Mouse (Mus musculus): Measurements from ENCODE around the gene Olfr743. TPM values are rescaled to one million over a fixed set of nuclear protein-coding genes. Genes with fewer than 3 reads are reported as not detected.
"Not testable (repeated sequence)": the region's sequence is repeated elsewhere in the genome, so short reads cannot be mapped to it uniquely, and the experiment has no call there.

Gene Olfr743
- not detected in 2 replicates for polyA plus RNA-seq (2012; rRNA removed)
- not detected in 2 replicates for polyA plus RNA-seq (2014; fragmentation: Nextera tagmentation; extraction: Ambion mirVana)

DNA sequence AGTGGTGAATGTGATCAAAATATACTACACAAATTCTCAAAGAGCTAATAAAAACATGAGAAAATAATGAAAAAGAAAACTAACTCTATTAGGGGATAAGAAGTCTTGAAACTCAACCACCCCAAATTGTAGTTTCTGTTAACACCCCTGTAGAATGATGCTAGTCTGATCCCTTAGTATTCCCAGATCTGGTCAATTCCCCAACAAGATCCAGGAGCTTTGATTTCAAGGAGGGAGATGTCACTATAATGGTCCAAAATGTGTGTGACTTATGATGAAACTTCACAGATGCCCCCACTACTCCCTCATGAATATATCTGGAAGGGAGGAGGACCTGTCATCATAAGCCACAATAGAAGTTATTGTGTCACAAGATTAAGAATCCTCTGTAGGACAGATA lies at the start of gene Olfr743:
Gene Olfr743 (plus strand): TSS at position 301 of the 400 bp plus-strand sequence.
- no peaks in the 10 kb centered on the region for H3K4me1 ChIP-seq (replicated peaks; ENCODE audit: control insufficient read depth in 2 of 2, insufficient read depth in 2 of 2, low read length in 1 of 2)
- no peaks in the 10 kb centered on the region for H3K9me3 ChIP-seq (ENCODE audit: control insufficient read depth, low read length)
- no peaks in the 10 kb centered on the region for H3K27me3 ChIP-seq (ENCODE audit: control insufficient read depth, insufficient read depth, low read length)
- H3K9ac ChIP-seq (replicated peaks) = no peak within 1 kb of the TSS
- H3K4me3 ChIP-seq (ENCODE audit: insufficient read depth in 1 of 2, low read depth in 2 of 2, low read length in 2 of 2) = no peak within 1 kb of the TSS
- ATAC-seq (ENCODE audit: insufficient read depth) (no peak), DNase-seq (ENCODE audit: low read depth in 3 of 3, low spot score in 3 of 3) (no peak)
- H3K4me2 ChIP-seq (ENCODE audit: low read depth) = no peak within 1 kb of the TSS
- TF ChIP-seq CTCF (IDR thresholded peaks at IDR 0.05; ENCODE audit: low read depth) = no peak
- no peak for TF ChIP-seq EP300 (IDR thresholded peaks at IDR 0.05; ENCODE audit: low read depth)
- H3K36me3 ChIP-seq (replicated peaks; ENCODE audit: control insufficient read depth, insufficient read depth, low read depth) = no peaks in the 10 kb centered on the region
- H3K27ac ChIP-seq = no peak within 1 kb of the TSS

DNA sequence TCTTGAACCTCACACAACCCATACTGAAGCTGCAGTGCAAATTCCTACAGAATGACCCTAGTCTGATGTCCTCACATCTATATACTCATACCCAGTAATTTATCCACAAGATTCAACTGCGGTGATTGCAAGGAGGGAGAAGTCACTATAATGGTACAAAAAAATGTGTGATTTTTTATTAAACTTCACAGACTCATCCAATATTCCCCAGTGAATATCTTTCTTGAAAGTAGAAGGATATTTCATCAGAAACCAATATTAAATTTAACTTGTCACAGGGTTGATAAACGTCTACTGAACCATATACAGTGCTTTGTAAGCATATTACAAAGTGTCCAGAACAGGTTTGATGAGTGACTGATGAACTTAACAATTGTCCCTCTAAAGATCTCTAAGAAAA lies 49.2 kb upstream of the Olfr743 start, which contains the start of gene Olfr741:
Gene Olfr741 (plus strand): TSS at position 301 of the 400 bp plus-strand sequence.
- Histone ChIP-seq H3K9me3 (ENCODE audit: control insufficient read depth, low read length) (no peaks in the 10 kb centered on the region), H3K27me3 (ENCODE audit: control insufficient read depth, insufficient read depth, low read length) (no peaks in the 10 kb centered on the region), H3K9ac (replicated peaks) (no peak within 1 kb of the TSS), H3K27ac (no peak within 1 kb of the TSS), H3K36me3 (replicated peaks; ENCODE audit: control insufficient read depth, insufficient read depth, low read depth) (no peaks in the 10 kb centered on the region), H3K4me2 (ENCODE audit: low read depth) (no peak within 1 kb of the TSS), H3K4me1 (replicated peaks; ENCODE audit: control insufficient read depth in 2 of 2, insufficient read depth in 2 of 2, low read length in 1 of 2) (no peaks in the 10 kb centered on the region), H3K4me3 (ENCODE audit: insufficient read depth in 1 of 2, low read depth in 2 of 2, low read length in 2 of 2) (no peak within 1 kb of the TSS)
- no peak for ATAC-seq (ENCODE audit: insufficient read depth)
- no peak for TF ChIP-seq EP300 (IDR thresholded peaks at IDR 0.05; ENCODE audit: low read depth)
- no peak for TF ChIP-seq CTCF (IDR thresholded peaks at IDR 0.05; ENCODE audit: low read depth)
- DNase-seq (ENCODE audit: low read depth in 3 of 3, low spot score in 3 of 3) = no peak
- 55% methylated on average over 2 of the region's 2 CpGs for WGBS (ENCODE audit: insufficient replicate concordance)

DNA sequence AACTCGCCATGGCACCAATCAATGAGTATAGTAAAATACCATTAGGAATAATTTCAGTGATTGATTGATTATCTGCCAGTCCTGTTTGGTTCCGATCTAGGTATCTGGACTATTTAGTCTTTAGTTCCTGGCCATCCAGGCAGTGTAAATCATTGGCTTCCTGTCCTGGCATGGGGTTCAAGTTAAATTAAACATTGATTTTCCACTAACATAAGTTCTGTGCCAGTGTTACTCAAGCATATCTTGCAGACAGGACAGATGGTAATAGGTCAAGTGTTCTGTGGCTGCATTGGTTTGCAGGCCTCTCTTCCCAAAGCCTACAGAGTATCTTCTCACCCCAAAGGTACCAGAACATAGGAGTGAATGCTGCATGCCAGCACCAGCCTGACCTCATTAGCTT lies 43.2 kb upstream of the Olfr743 start:
- 37% methylated on average over 2 of the region's 2 CpGs for WGBS (ENCODE audit: insufficient replicate concordance)
- DNase-seq (ENCODE audit: low read depth in 3 of 3, low spot score in 3 of 3) (no peak), ATAC-seq (ENCODE audit: insufficient read depth) (no peak)
- H3K27ac ChIP-seq = no peak overlapping the region
- no peak overlapping the region for H3K4me2 ChIP-seq (ENCODE audit: low read depth)
- H3K9me3 ChIP-seq (ENCODE audit: control insufficient read depth, low read length) = no peaks in the 10 kb centered on the region
- no peak overlapping the region for H3K9ac ChIP-seq (replicated peaks)
- no peak for TF ChIP-seq CTCF (IDR thresholded peaks at IDR 0.05; ENCODE audit: low read depth)
- TF ChIP-seq EP300 (IDR thresholded peaks at IDR 0.05; ENCODE audit: low read depth) = no peak
- no peaks in the 10 kb centered on the region for H3K4me1 ChIP-seq (replicated peaks; ENCODE audit: control insufficient read depth in 2 of 2, insufficient read depth in 2 of 2, low read length in 1 of 2)
- no peaks in the 10 kb centered on the region for H3K36me3 ChIP-seq (replicated peaks; ENCODE audit: control insufficient read depth, insufficient read depth, low read depth)
- H3K4me3 ChIP-seq (ENCODE audit: insufficient read depth in 1 of 2, low read depth in 2 of 2, low read length in 2 of 2) = no peak overlapping the region
- H3K27me3 ChIP-seq (ENCODE audit: control insufficient read depth, insufficient read depth, low read length) = no peaks in the 10 kb centered on the region

- ATAC-seq (ENCODE audit: insufficient read depth) = no peak
- no peak for TF ChIP-seq EP300 (IDR thresholded peaks at IDR 0.05; ENCODE audit: low read depth)
- TF ChIP-seq CTCF (IDR thresholded peaks at IDR 0.05; ENCODE audit: low read depth) = no peak
- no peak within 1 kb of the TSS for H3K9ac ChIP-seq (replicated peaks)
- no peak for DNase-seq (ENCODE audit: low read depth in 3 of 3, low spot score in 3 of 3)
- no peak within 1 kb of the TSS for H3K4me2 ChIP-seq (ENCODE audit: low read depth)
- no peak within 1 kb of the TSS for H3K27ac ChIP-seq
- H3K4me3 ChIP-seq (ENCODE audit: insufficient read depth in 1 of 2, low read depth in 2 of 2, low read length in 2 of 2) = no peak within 1 kb of the TSS
- no peaks in the 10 kb centered on the region for H3K4me1 ChIP-seq (replicated peaks; ENCODE audit: control insufficient read depth in 2 of 2, insufficient read depth in 2 of 2, low read length in 1 of 2)
- H3K9me3 ChIP-seq (ENCODE audit: control insufficient read depth, low read length) = no peaks in the 10 kb centered on the region
- 26% methylated on average over 2 of the region's 2 CpGs for WGBS (ENCODE audit: insufficient replicate concordance)
- H3K27me3 ChIP-seq (ENCODE audit: control insufficient read depth, insufficient read depth, low read length) = no peaks in the 10 kb centered on the region
- no peaks in the 10 kb centered on the region for H3K36me3 ChIP-seq (replicated peaks; ENCODE audit: control insufficient read depth, insufficient read depth, low read depth)
Measured at GRCm38 (mm10) chr14:50503300-50503699, 18.3 kb upstream of the Olfr743 start, which contains the start of gene Olfr742. Gene Olfr742, plus strand, starts transcription at chr14:50503600.

DNA sequence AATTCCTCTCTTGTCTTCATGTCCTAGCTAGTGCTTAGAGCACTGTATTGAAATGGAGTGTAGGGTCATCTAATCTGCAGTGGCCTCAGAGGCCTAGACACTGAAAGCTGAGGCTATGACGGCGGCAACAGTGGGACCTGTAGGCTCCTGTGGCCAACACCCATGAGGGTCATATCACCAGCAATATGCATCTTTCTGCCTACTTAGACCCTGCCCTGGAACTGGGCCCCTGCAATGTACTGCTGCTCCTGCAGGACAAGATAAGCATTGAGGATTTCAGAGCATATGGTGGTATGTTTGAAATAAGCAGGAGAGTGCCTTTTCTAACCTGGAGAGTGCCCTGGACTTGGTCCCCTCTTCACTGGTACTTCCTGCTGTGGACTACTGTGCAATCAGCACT lies 31.1 kb downstream of the Olfr743 start:
- no peak for ATAC-seq (ENCODE audit: insufficient read depth)
- WGBS (ENCODE audit: insufficient replicate concordance) = 76% methylated on average over 2 of the region's 2 CpGs

DNA sequence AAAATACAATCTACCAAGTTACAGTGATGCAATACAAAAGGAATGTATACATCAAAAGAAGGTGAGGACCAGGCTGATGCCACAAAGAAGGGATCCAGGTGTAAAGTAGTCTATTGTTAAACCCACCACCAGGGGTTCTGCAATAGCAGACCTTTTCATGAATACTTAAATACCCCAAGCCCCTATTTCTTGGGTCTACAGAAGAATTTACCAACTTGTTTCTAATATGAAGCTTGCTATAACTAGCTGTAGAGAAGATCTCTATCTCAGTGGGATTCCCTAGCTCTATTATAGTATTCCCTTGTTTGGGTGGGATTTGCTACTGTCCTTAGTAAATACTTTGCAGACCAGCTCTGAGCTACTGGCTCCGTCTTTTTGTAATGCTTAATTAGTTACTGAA lies 51.4 kb downstream of the Olfr743 start:
- H3K9ac ChIP-seq (replicated peaks); H3K4me1 ChIP-seq (replicated peaks; ENCODE audit: control insufficient read depth in 2 of 2, insufficient read depth in 2 of 2, low read length in 1 of 2); DNase-seq (ENCODE audit: low read depth in 3 of 3, low spot score in 3 of 3); H3K27me3 ChIP-seq (ENCODE audit: control insufficient read depth, insufficient read depth, low read length); H3K27ac ChIP-seq; H3K9me3 ChIP-seq (ENCODE audit: control insufficient read depth, low read length); H3K4me2 ChIP-seq (ENCODE audit: low read depth); H3K4me3 ChIP-seq (ENCODE audit: insufficient read depth in 1 of 2, low read depth in 2 of 2, low read length in 2 of 2); H3K36me3 ChIP-seq (replicated peaks; ENCODE audit: control insufficient read depth, insufficient read depth, low read depth); ATAC-seq (ENCODE audit: insufficient read depth): not testable (repeated sequence)
- WGBS (ENCODE audit: insufficient replicate concordance) = 65% methylated on average over 1 of the region's 1 CpGs

More for the DNA sequence above, 31.1 kb downstream of the Olfr743 start:
- Histone ChIP-seq H3K27me3 (ENCODE audit: control insufficient read depth, insufficient read depth, low read length) (no peaks in the 10 kb centered on the region), H3K36me3 (replicated peaks; ENCODE audit: control insufficient read depth, insufficient read depth, low read depth) (no peaks in the 10 kb centered on the region), H3K4me2 (ENCODE audit: low read depth) (no peak overlapping the region), H3K27ac (no peak overlapping the region), H3K9me3 (ENCODE audit: control insufficient read depth, low read length) (no peaks in the 10 kb centered on the region), H3K4me3 (ENCODE audit: insufficient read depth in 1 of 2, low read depth in 2 of 2, low read length in 2 of 2) (no peak overlapping the region), H3K4me1 (replicated peaks; ENCODE audit: control insufficient read depth in 2 of 2, insufficient read depth in 2 of 2, low read length in 1 of 2) (no peaks in the 10 kb centered on the region), H3K9ac (replicated peaks) (no peak overlapping the region)
- TF ChIP-seq EP300 (IDR thresholded peaks at IDR 0.05; ENCODE audit: low read depth) (no peak), CTCF (IDR thresholded peaks at IDR 0.05; ENCODE audit: low read depth) (no peak)
- no peak for DNase-seq (ENCODE audit: low read depth in 3 of 3, low spot score in 3 of 3)

All from liver, embryonic 14.5 days (tissue).